Mouse (Mus musculus) MEL (cell line): ENCODE results near the gene Txnrd2. TPM values are rescaled to one million over a fixed set of nuclear protein-coding genes. Genes with fewer than 3 reads are reported as not detected.
A peak's percentile ranks its signal among the peaks of the same experiment; 100 is the strongest.

ENCODE experiments used
- DNase-seq: peaks from one replicate; pipeline ENCODE4 v3.0.0; 2011; ENCODE audit warnings: low read depth, low spot score
- H3K27ac ChIP-seq: 2 replicates; pipeline ENCODE4 v1.5.1; 2012; ENCODE audit warnings: low read depth, mild to moderate bottlenecking, control low read depth, low read length, moderate library complexity; ENCODE audit not compliant: control insufficient read depth
- H3K27me3 ChIP-seq, 2 experiments: fragments of 150-350 bp in 1 of 2; sonication (generic) in 1 of 2; 2 replicates each; pipeline ENCODE4 v1.6.1; 2012; ENCODE audit warnings: low read length in 2 of 2, mild to moderate bottlenecking in 2 of 2, improper control_type of control experiment in 1 of 2, moderate library complexity in 1 of 2; ENCODE audit not compliant: insufficient read depth in 2 of 2, control insufficient read depth in 1 of 2
- H3K36me3 ChIP-seq, 2 experiments: 2 replicates each; pipeline ENCODE4 v1.6.1; 2012 to 2014; ENCODE audit warnings: low read length in 2 of 2, improper control_type of control experiment in 1 of 2, inconsistent platforms in 1 of 2, mild to moderate bottlenecking in 1 of 2; ENCODE audit not compliant: insufficient read depth in 2 of 2, control insufficient read depth in 1 of 2
- H3K4me1 ChIP-seq, 2 experiments: fragments of 150-350 bp in 1 of 2; sonication (generic) in 1 of 2; 2 replicates each; pipeline ENCODE4 v1.6.1; 2012; ENCODE audit warnings: low read length in 2 of 2, improper control_type of control experiment in 1 of 2, mild to moderate bottlenecking in 1 of 2; ENCODE audit not compliant: insufficient read depth in 2 of 2, control insufficient read depth in 1 of 2
- H3K4me3 ChIP-seq, 2 experiments: fragments of 150-350 bp in 1 of 2; sonication (generic) in 1 of 2; 2 replicates each; pipeline ENCODE4 v1.5.1; 2012; ENCODE audit warnings: low read depth in 2 of 2, low read length in 2 of 2, mild to moderate bottlenecking in 2 of 2, moderate library complexity in 2 of 2, control low read depth in 1 of 2, improper control_type of control experiment in 1 of 2; ENCODE audit not compliant: control insufficient read depth in 1 of 2, insufficient read depth in 1 of 2
- H3K79me2 ChIP-seq: 2 replicates; pipeline ENCODE4 v1.6.1; 2012; ENCODE audit warnings: mild to moderate bottlenecking, low read length, moderate library complexity; ENCODE audit not compliant: control insufficient read depth, poor library complexity, insufficient read depth
- H3K9ac ChIP-seq: 2 replicates; pipeline ENCODE4 v1.6.1; 2012; ENCODE audit warnings: low read depth, mild to moderate bottlenecking, control low read depth, low read length, moderate library complexity; ENCODE audit not compliant: control insufficient read depth, poor library complexity, severe bottlenecking
- H3K9me3 ChIP-seq: fragments of 150-350 bp; sonication (generic); replicated peaks from 2 replicates; pipeline ENCODE4 v1.6.1; 2012; ENCODE audit warnings: mild to moderate bottlenecking, low read length, improper control_type of control experiment, moderate library complexity; ENCODE audit not compliant: insufficient read depth
- CHD2 ChIP-seq: IDR thresholded peaks from 2 replicates; pipeline ENCODE4 v1.6.1; 2011; ENCODE audit warnings: low read length, improper control_type of control experiment
- CTCF ChIP-seq, 3 experiments: IDR thresholded peaks in 2 of 3; conservative IDR thresholded peaks in 1 of 3; 2 replicates each; pipeline ENCODE4 v1.5.1; 2011 to 2012; ENCODE audit warnings: low read length in 3 of 3, low read depth in 2 of 3, mild to moderate bottlenecking in 2 of 3, improper control_type of control experiment in 1 of 3, inconsistent platforms in 1 of 3, mixed read lengths in 1 of 3, moderate library complexity in 1 of 3; ENCODE audit not compliant: control insufficient read depth in 1 of 3, insufficient read depth in 1 of 3, poor library complexity in 1 of 3, severe bottlenecking in 1 of 3
- E2F4 ChIP-seq: IDR thresholded peaks from 2 replicates; pipeline ENCODE4 v1.6.1; 2011; ENCODE audit warnings: low read depth, low read length, improper control_type of control experiment, borderline replicate concordance
- EP300 ChIP-seq, 2 experiments: IDR thresholded peaks; 2 replicates each; pipeline ENCODE4 v1.6.1; 2011; ENCODE audit warnings: improper control_type of control experiment in 2 of 2, low read length in 2 of 2, low read depth in 1 of 2, mild to moderate bottlenecking in 1 of 2
- GABPA ChIP-seq: IDR thresholded peaks from 2 replicates; pipeline ENCODE4 v1.6.1; 2012; ENCODE audit warnings: low read depth, mild to moderate bottlenecking, inconsistent platforms, low read length, improper control_type of control experiment, moderate library complexity
- MAZ ChIP-seq: IDR thresholded peaks from 2 replicates; pipeline ENCODE4 v1.6.1; 2012; ENCODE audit warnings: low read depth, mild to moderate bottlenecking, inconsistent platforms, low read length, improper control_type of control experiment
- MXI1 ChIP-seq: IDR thresholded peaks from 2 replicates; pipeline ENCODE4 v1.6.1; 2011; ENCODE audit warnings: mild to moderate bottlenecking, low read depth, low read length, improper control_type of control experiment
- NRF1 ChIP-seq: IDR thresholded peaks from 2 replicates; pipeline ENCODE4 v1.6.1; 2014; ENCODE audit warnings: low read depth, mild to moderate bottlenecking, inconsistent platforms, low read length, improper control_type of control experiment, moderate library complexity; ENCODE audit not compliant: poor library complexity, insufficient read depth, severe bottlenecking
- RAD21 ChIP-seq: IDR thresholded peaks from 2 replicates; pipeline ENCODE4 v1.6.1; 2011; ENCODE audit warnings: mild to moderate bottlenecking, low read depth, low read length, improper control_type of control experiment
- RCOR1 ChIP-seq: IDR thresholded peaks from 2 replicates; pipeline ENCODE4 v1.6.1; 2012; ENCODE audit warnings: low read depth, mild to moderate bottlenecking, inconsistent platforms, low read length, improper control_type of control experiment
- SIN3A ChIP-seq: IDR thresholded peaks from 2 replicates; pipeline ENCODE4 v1.6.1; 2012; ENCODE audit warnings: low read length, improper control_type of control experiment, inconsistent platforms
- SMC3 ChIP-seq: IDR thresholded peaks from 2 replicates; pipeline ENCODE4 v1.6.1; 2011; ENCODE audit warnings: low read depth, low read length, improper control_type of control experiment
- TAL1 ChIP-seq: IDR thresholded peaks from 2 replicates; pipeline ENCODE4 v1.6.1; 2012; ENCODE audit warnings: mild to moderate bottlenecking, inconsistent platforms, low read length, moderate library complexity, mixed read lengths
- UBTF ChIP-seq: IDR thresholded peaks from 2 replicates; pipeline ENCODE4 v1.6.1; 2012; ENCODE audit warnings: low read depth, mild to moderate bottlenecking, inconsistent platforms, low read length, improper control_type of control experiment, moderate library complexity, borderline replicate concordance; ENCODE audit not compliant: insufficient read depth
- USF2 ChIP-seq, 2 experiments: IDR thresholded peaks; 2 replicates each; pipeline ENCODE4 v1.6.1; 2011 to 2012; ENCODE audit warnings: improper control_type of control experiment in 2 of 2, low read length in 2 of 2, borderline replicate concordance in 1 of 2, inconsistent platforms in 1 of 2, low read depth in 1 of 2, mild to moderate bottlenecking in 1 of 2; ENCODE audit not compliant: insufficient read depth in 1 of 2
- ZC3H11A ChIP-seq: IDR thresholded peaks from 2 replicates; pipeline ENCODE4 v1.6.1; 2012; ENCODE audit warnings: low read depth, mild to moderate bottlenecking, inconsistent platforms, low read length, improper control_type of control experiment
- ZNF384 ChIP-seq: IDR thresholded peaks from 2 replicates; pipeline ENCODE4 v1.6.1; 2012; ENCODE audit warnings: low read depth, mild to moderate bottlenecking, inconsistent platforms, low read length, improper control_type of control experiment
- polyA plus RNA-seq, 2 experiments: library from polyadenylated mRNA; stranded (reverse) in 1 of 2; unstranded in 1 of 2; fragments of >175 nt in 1 of 2; fragments of >200 nt in 1 of 2; gene quantifications; 2 replicates each; pipeline versions ENCODE4 v1.2.1 to v1.2.4; 2012; ENCODE audit warnings: low replicate concordance in 2 of 2, low read depth in 1 of 2; ENCODE audit not compliant: insufficient read length in 2 of 2, insufficient read depth in 1 of 2, missing spikeins in 1 of 2
- total RNA-seq: library from RNA; depleted of rRNA; stranded (reverse); fragments of 300-350 nt; gene quantifications from 2 replicates; pipeline ENCODE4 v1.2.3, GENCODE M21; 2012

The Txnrd2 gene
- total and polyA plus RNA-seq, 3 experiments = 31.2 to 46.8 TPM; not detected in 1

- Histone ChIP-seq H3K36me3 (peaks cover 2 to 3% of the 10 kb centered on the region in 2 experiments), H3K9ac (no peak overlapping the region), H3K4me1 (peaks cover under 1 to 1% of the 10 kb centered on the region in 2 experiments; a peak in 3 of 4 replicates), H3K27ac (no peak overlapping the region), H3K9me3 (no peaks in the 10 kb centered on the region), H3K4me3 (no peak overlapping the region), H3K27me3 (no peaks in the 10 kb centered on the region), H3K79me2 (no peaks in the 10 kb centered on the region)
- no peak for DNase-seq
- no peak for TF ChIP-seq RAD21
- TF ChIP-seq MAZ = no peak
- TF ChIP-seq SMC3 = no peak
Measured at GRCm38 (mm10) chr16:18436128-18436527, 9.9 kb downstream of the Txnrd2 start.

- Histone ChIP-seq H3K9ac (no peak overlapping the region), H3K36me3 (peaks cover 0 to 4% of the 10 kb centered on the region in 2 experiments; a peak in 1 of 4 replicates), H3K27me3 (no peaks in the 10 kb centered on the region), H3K4me3 (no peak overlapping the region)
- peak; percentile 86 for DNase-seq
- no peak for TF ChIP-seq UBTF
- TF ChIP-seq TAL1 = no peak
- no peak for TF ChIP-seq EP300 (IDR thresholded peaks at IDR 0.05; ENCODE audit: low read depth in 1 of 2, low read length in 2 of 2)
- no peak for TF ChIP-seq GABPA
- TF ChIP-seq CHD2 = no peak
- TF ChIP-seq MXI1 = 0 out of 2 replicates have a peak, but pooled peaks have one; percentile 27
- peak; percentile 98 to 99 (median 99) for TF ChIP-seq CTCF (IDR thresholded peaks at IDR 0.05 in 2 of 3, conservative IDR thresholded peaks at IDR 0.05 in 1 of 3; ENCODE audit: control insufficient read depth in 1 of 3, insufficient read depth in 1 of 3, low read depth in 2 of 3, low read length in 3 of 3, poor library complexity in 1 of 3, severe bottlenecking in 1 of 3)
- no peak for TF ChIP-seq E2F4
- TF ChIP-seq NRF1 = no peak
- no peak for TF ChIP-seq RCOR1
- no peak for TF ChIP-seq USF2 (IDR thresholded peaks at IDR 0.05; ENCODE audit: borderline replicate concordance in 1 of 2, insufficient read depth in 1 of 2, low read depth in 1 of 2, low read length in 2 of 2)
- TF ChIP-seq SMC3 = peak; percentile 97
- TF ChIP-seq ZNF384 = 0 out of 2 replicates have a peak, but pooled peaks have one; percentile 9
- TF ChIP-seq RAD21 = peak; percentile 99
- peak; percentile 96 for TF ChIP-seq ZC3H11A
- peak; percentile 24; the same call in 1 of the 2 replicates for TF ChIP-seq SIN3A
- TF ChIP-seq, all 39 proteins: peak for 7
- no peak overlapping the region for H3K27ac ChIP-seq
- H3K9me3 ChIP-seq = no peaks in the 10 kb centered on the region
- no peaks in the 10 kb centered on the region for H3K4me1 ChIP-seq
- no peaks in the 10 kb centered on the region for H3K79me2 ChIP-seq
Measured at GRCm38 (mm10) chr16:18443385-18443841, 17.2 kb downstream of the Txnrd2 start.
